Mouse (Mus musculus) retina, adult 2 months (tissue): ENCODE results near the gene Shroom3.

ENCODE experiments used
- DNase-seq: peaks from one replicate; pipeline ENCODE4 v3.0.0-alpha.2; 2012; ENCODE audit warnings: low read depth, low spot score

Gene Shroom3

GRCm38 (mm10) chr5:92751488-92751887 lies 68.3 kb downstream of the Shroom3 start:
- DNase-seq: no peak

- no peak for DNase-seq
Measured at GRCm38 (mm10) chr5:92755241-92755775, 72.1 kb downstream of the Shroom3 start.

GRCm38 (mm10) chr5:92759156-92759745 lies 76.0 kb downstream of the Shroom3 start:
- no peak for DNase-seq

- DNase-seq: no peak
Measured at GRCm38 (mm10) chr5:92760542-92760941, 77.3 kb downstream of the Shroom3 start.

GRCm38 (mm10) chr5:92761615-92762353 lies 78.5 kb downstream of the Shroom3 start:
- no peak for DNase-seq

- DNase-seq: no peak
Measured at GRCm38 (mm10) chr5:92762425-92762824, 79.2 kb downstream of the Shroom3 start.

- no peak for DNase-seq
Measured at GRCm38 (mm10) chr5:92763546-92763952, 80.3 kb downstream of the Shroom3 start.

GRCm38 (mm10) chr5:92766301-92766700 lies 83.1 kb downstream of the Shroom3 start:
- no peak for DNase-seq

- no peak for DNase-seq
Measured at GRCm38 (mm10) chr5:92767194-92767777, 84.1 kb downstream of the Shroom3 start.

GRCm38 (mm10) chr5:92767857-92768291 lies 84.6 kb downstream of the Shroom3 start:
- DNase-seq: no peak

GRCm38 (mm10) chr5:92773821-92774220 lies 90.6 kb downstream of the Shroom3 start:
- no peak for DNase-seq

- no peak for DNase-seq
Measured at GRCm38 (mm10) chr5:92774419-92774818, 91.2 kb downstream of the Shroom3 start.

- no peak for DNase-seq
Measured at GRCm38 (mm10) chr5:92774893-92775292, 91.7 kb downstream of the Shroom3 start.

- no peak for DNase-seq
Measured at GRCm38 (mm10) chr5:92778395-92778794, 95.2 kb downstream of the Shroom3 start.

GRCm38 (mm10) chr5:92781082-92781481 lies 97.8 kb downstream of the Shroom3 start:
- no peak for DNase-seq

GRCm38 (mm10) chr5:92784037-92784860 lies 101.0 kb downstream of the Shroom3 start:
- no peak for DNase-seq

- no peak for DNase-seq
Measured at GRCm38 (mm10) chr5:92785870-92786436, 102.7 kb downstream of the Shroom3 start.

GRCm38 (mm10) chr5:92788990-92789389 lies 105.8 kb downstream of the Shroom3 start:
- no peak for DNase-seq

- no peak for DNase-seq
Measured at GRCm38 (mm10) chr5:92796089-92796990, 113.1 kb downstream of the Shroom3 start.

- no peak for DNase-seq
Measured at GRCm38 (mm10) chr5:92797981-92798380, 114.7 kb downstream of the Shroom3 start.
